Mouse (Mus musculus) liver, adult 2 months (tissue): ENCODE measurements around the gene Prpf8. TPM values are rescaled to one million over a fixed set of nuclear protein-coding genes. Genes with fewer than 3 reads are reported as not detected.

Experiments used
- DNase-seq: peaks from one replicate; pipeline ENCODE4 v3.0.0-alpha.2; 2011; ENCODE audit warnings: low read depth, low spot score; ENCODE audit errors: extremely low read depth
- H3K27ac ChIP-seq: fragments of 200-500 bp; replicated peaks from 2 replicates; pipeline ENCODE4 v1.5.1; 2012; ENCODE audit warnings: low read depth, mild to moderate bottlenecking, control low read depth, inconsistent platforms, low read length; ENCODE audit not compliant: insufficient read depth
- H3K27me3 ChIP-seq: fragments of 200-500 bp; 2 replicates; pipeline ENCODE4 v1.6.1; 2012; ENCODE audit warnings: mild to moderate bottlenecking, moderate library complexity, low read length, inconsistent platforms; ENCODE audit not compliant: control insufficient read depth, insufficient read depth
- H3K36me3 ChIP-seq: fragments of 200-500 bp; 2 replicates; pipeline ENCODE4 v1.6.1; 2012; ENCODE audit warnings: low read length, inconsistent platforms; ENCODE audit not compliant: control insufficient read depth, insufficient read depth
- H3K4me1 ChIP-seq: fragments of 200-500 bp; 2 replicates; pipeline ENCODE4 v1.6.1; 2011; ENCODE audit warnings: low read length; ENCODE audit not compliant: control insufficient read depth, insufficient read depth
- H3K4me3 ChIP-seq: fragments of 200-500 bp; 2 replicates; pipeline ENCODE4 v1.5.1; 2011; ENCODE audit warnings: low read depth, mild to moderate bottlenecking, control low read depth, low read length, moderate library complexity; ENCODE audit not compliant: insufficient read depth
- H3K79me2 ChIP-seq: fragments of 200-500 bp; 2 replicates; pipeline ENCODE4 v1.6.1; 2012; ENCODE audit warnings: inconsistent platforms, mild to moderate bottlenecking, low read length, moderate library complexity; ENCODE audit not compliant: control insufficient read depth, insufficient read depth
- H3K9ac ChIP-seq: fragments of 200-500 bp; 2 replicates; pipeline ENCODE4 v1.6.1; 2012; ENCODE audit warnings: low read depth, mild to moderate bottlenecking, control low read depth, inconsistent platforms, low read length
- CTCF ChIP-seq: fragments of 200-500 bp; IDR thresholded peaks from 2 replicates; pipeline ENCODE4 v1.5.1; 2011; ENCODE audit warnings: low read depth, low read length, control low read depth
- POLR2A ChIP-seq: fragments of 200-500 bp; IDR thresholded peaks from 2 replicates; pipeline ENCODE4 v1.6.1; 2011; ENCODE audit warnings: low read length, control low read depth; ENCODE audit not compliant: insufficient read depth; ENCODE audit errors: extremely low read depth
- WGBS: fragments of 180-500 bp; shearing (Covaris S2); methylation state at CpG from one replicate; pipeline ENCODE4 v1.1.7; 2018; 5-methylcytosine and 5-hydroxymethylcytosine counted together
- polyA plus RNA-seq: library from polyadenylated mRNA; depleted of rRNA; stranded (reverse); fragments of >200 nt; gene quantifications from 2 replicates; pipeline ENCODE4 v1.2.3, GENCODE M21; 2012
- total RNA-seq: library from RNA; depleted of rRNA; stranded (reverse); fragments of >200 nt; gene quantifications from 2 replicates; pipeline ENCODE4 v1.2.3, GENCODE M21; 2014

Prpf8 gene
- total and polyA plus RNA-seq, 2 experiments, result 63.3 to 72.8 TPM

DNA sequence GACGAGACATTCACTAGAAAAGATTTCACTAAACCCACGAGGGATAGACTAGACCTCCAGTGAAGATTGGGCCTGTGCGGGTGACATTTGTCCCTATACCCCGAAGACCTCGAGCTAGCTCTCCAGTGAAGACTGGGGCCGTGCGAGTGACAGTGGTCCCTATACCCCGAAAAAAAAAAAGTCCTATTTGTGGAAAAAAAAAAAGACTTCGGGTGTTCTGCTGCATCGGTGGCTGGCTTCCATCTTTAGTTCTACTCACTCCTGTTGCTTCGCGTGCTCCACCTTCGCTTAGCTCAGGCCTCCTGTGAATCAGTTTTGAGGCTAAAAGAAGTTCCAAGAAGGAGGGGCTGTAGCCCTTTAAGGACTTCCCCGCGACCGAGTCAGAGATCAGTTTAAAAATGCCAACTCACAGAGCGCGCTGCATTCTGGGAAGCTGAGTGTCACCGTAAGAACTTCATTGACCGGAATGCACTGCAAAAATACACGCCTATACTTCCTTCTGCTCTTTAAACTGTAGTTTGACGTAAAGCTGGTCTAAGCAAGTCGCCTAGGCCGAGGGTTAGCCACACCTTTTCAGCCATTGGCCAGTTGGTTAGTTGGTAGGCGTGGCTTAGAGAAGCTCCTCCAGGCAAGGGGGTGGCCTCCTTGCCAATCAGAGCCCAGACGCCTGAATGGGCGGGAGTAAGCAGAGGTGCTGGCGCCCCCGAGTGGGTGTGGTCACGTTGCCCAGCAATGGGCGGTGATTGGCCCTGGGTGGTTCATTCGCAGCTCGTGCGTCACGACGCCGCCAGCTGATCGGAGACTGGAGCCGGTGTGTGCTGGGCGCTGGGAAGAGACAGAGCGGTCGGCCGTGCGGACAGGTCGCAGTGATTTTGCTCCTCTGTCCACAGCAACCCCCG lies 25.5 kb upstream of the Prpf8 start, which contains the start of gene Tlcd2:
Gene Tlcd2 (plus strand): TSS at position 872 of the 899 bp plus-strand sequence.
- WGBS, result under 1% methylated on average over 46 of the region's 46 CpGs
- Histone ChIP-seq H3K4me1 (peaks cover 38% of the 10 kb centered on the region), H3K79me2 (peaks cover 4% of the 10 kb centered on the region; the same call in 1 of the 2 replicates), H3K4me3 (peak within 1 kb of the TSS; percentile 91), H3K27me3 (no peaks in the 10 kb centered on the region), H3K36me3 (peaks cover 25% of the 10 kb centered on the region), H3K27ac (peak within 1 kb of the TSS; percentile 97), H3K9ac (peak within 1 kb of the TSS; percentile 87)
- peak; percentile 100 for DNase-seq
- TF ChIP-seq POLR2A, result peak; percentile 99
- TF ChIP-seq CTCF, result no peak

DNA sequence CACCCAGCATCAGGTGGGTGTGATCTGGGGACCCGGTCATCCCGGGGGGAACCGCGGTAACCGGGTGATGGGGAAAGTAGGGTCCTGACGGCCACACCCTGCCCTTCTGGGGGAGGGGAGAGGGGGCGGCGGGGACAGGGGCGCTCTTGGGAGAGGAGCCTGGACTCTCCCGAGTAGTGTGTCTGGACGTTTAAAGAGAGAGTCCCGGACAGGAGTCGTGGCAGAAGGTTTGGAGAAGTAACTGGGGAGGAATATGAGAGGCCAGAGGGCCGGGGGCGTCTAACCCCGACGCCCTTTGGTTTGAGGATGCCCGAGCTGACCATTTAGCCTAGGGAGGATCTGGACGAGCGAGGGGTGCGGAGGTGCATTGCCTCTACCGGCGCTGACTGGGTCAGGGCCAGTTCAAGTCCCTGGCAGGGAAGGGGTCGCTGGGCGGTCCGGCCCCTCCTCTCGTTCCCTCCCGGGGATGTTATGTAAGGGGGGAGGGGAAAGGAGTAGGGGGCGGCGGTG lies 24.8 kb upstream of the Prpf8 start:
- Histone ChIP-seq H3K9ac (peak overlapping the region; percentile 87), H3K4me3 (peak overlapping the region; percentile 91), H3K27me3 (no peaks in the 10 kb centered on the region), H3K79me2 (peaks cover 4% of the 10 kb centered on the region; the same call in 1 of the 2 replicates), H3K36me3 (peaks cover 25% of the 10 kb centered on the region), H3K4me1 (peaks cover 36% of the 10 kb centered on the region), H3K27ac (peak overlapping the region; percentile 97)
- TF ChIP-seq CTCF, result no peak
- TF ChIP-seq POLR2A, result peak; percentile 40; the same call in 1 of the 2 replicates
- no peak for DNase-seq
- under 1% methylated on average over 29 of the region's 30 CpGs for WGBS

- peak; percentile 99 for DNase-seq
- Histone ChIP-seq H3K9ac (peak overlapping the region; percentile 87), H3K79me2 (peaks cover 4% of the 10 kb centered on the region; the same call in 1 of the 2 replicates), H3K36me3 (peaks cover 25% of the 10 kb centered on the region), H3K27me3 (no peaks in the 10 kb centered on the region), H3K4me1 (peaks cover 36% of the 10 kb centered on the region), H3K4me3 (peak overlapping the region; percentile 91), H3K27ac (peak overlapping the region; percentile 97)
- 1% methylated on average over 15 of the region's 16 CpGs for WGBS
- no peak for TF ChIP-seq POLR2A
- no peak for TF ChIP-seq CTCF
These were observed 24.3 kb upstream of the Prpf8 start for GRCm38 (mm10) chr11:75462253-75462783.

- H3K27ac ChIP-seq, result peak overlapping the region; percentile 97
- TF ChIP-seq POLR2A (peak; percentile 34; the same call in 1 of the 2 replicates), CTCF (no peak)
- no peaks in the 10 kb centered on the region for H3K27me3 ChIP-seq
- H3K79me2 ChIP-seq, result peaks cover 4% of the 10 kb centered on the region; the same call in 1 of the 2 replicates
- peak; percentile 91 for DNase-seq
- WGBS, result under 1% methylated on average over 9 of the region's 9 CpGs
- peak overlapping the region; percentile 91 for H3K4me3 ChIP-seq
- H3K9ac ChIP-seq, result peak overlapping the region; percentile 87
- peaks cover 35% of the 10 kb centered on the region for H3K4me1 ChIP-seq
- H3K36me3 ChIP-seq, result peaks cover 25% of the 10 kb centered on the region
These were observed 23.7 kb upstream of the Prpf8 start for GRCm38 (mm10) chr11:75462865-75463336.

GRCm38 (mm10) chr11:75463624-75464023 lies 23.0 kb upstream of the Prpf8 start:
- H3K27me3 ChIP-seq, result no peaks in the 10 kb centered on the region
- H3K36me3 ChIP-seq, result peaks cover 25% of the 10 kb centered on the region
- H3K9ac ChIP-seq, result peak overlapping the region; percentile 73
- peaks cover 34% of the 10 kb centered on the region for H3K4me1 ChIP-seq
- H3K79me2 ChIP-seq, result peaks cover 4% of the 10 kb centered on the region; the same call in 1 of the 2 replicates
- H3K27ac ChIP-seq, result peak overlapping the region; percentile 97
- DNase-seq, result peak; percentile 37
- 15% methylated on average over 4 of the region's 4 CpGs for WGBS
- peak overlapping the region; percentile 91 for H3K4me3 ChIP-seq
- TF ChIP-seq POLR2A, result no peak
- TF ChIP-seq CTCF, result no peak
